Mouse (Mus musculus) small intestine, adult 2 months (tissue): ENCODE data around the gene Cyp2d11. TPM values are rescaled to one million over a fixed set of nuclear protein-coding genes. Genes with fewer than 3 reads are reported as not detected.
A peak's percentile ranks its signal among the peaks of the same experiment; 100 is the strongest.

ENCODE experiments used
- H3K27ac ChIP-seq: fragments of 200-500 bp; 2 replicates; pipeline ENCODE4 v1.5.1; 2012; ENCODE audit warnings: low read depth, low read length, control low read depth, inconsistent platforms; ENCODE audit not compliant: insufficient read depth
- H3K27me3 ChIP-seq: fragments of 200-500 bp; 2 replicates; pipeline ENCODE4 v1.6.1; 2012; ENCODE audit warnings: mild to moderate bottlenecking, moderate library complexity, low read length, inconsistent platforms; ENCODE audit not compliant: control insufficient read depth, insufficient read depth
- H3K36me3 ChIP-seq: fragments of 200-500 bp; 2 replicates; pipeline ENCODE4 v1.6.1; 2012; ENCODE audit warnings: mild to moderate bottlenecking, low read length, control low read depth, inconsistent platforms; ENCODE audit not compliant: control insufficient read depth, insufficient read depth
- H3K4me1 ChIP-seq: fragments of 200-500 bp; 2 replicates; pipeline ENCODE4 v1.6.1; 2012; ENCODE audit warnings: low read length, inconsistent platforms, mixed read lengths; ENCODE audit not compliant: control insufficient read depth, insufficient read depth, insufficient read length
- H3K4me3 ChIP-seq: fragments of 200-500 bp; 2 replicates; pipeline ENCODE4 v1.5.1; 2012; ENCODE audit warnings: low read depth, mild to moderate bottlenecking, control low read depth, inconsistent platforms, low read length, moderate library complexity
- CTCF ChIP-seq: fragments of 200-500 bp; IDR thresholded peaks from 2 replicates; pipeline ENCODE4 v1.5.1; 2012; ENCODE audit warnings: low read depth, mild to moderate bottlenecking, control low read depth, inconsistent platforms, low read length, moderate library complexity, mixed read lengths; ENCODE audit not compliant: insufficient replicate concordance, insufficient read length; ENCODE audit errors: extremely low read depth
- POLR2A ChIP-seq: fragments of 200-500 bp; IDR thresholded peaks from 2 replicates; pipeline ENCODE4 v1.6.1; 2012; ENCODE audit warnings: low read depth, mild to moderate bottlenecking, control low read depth, inconsistent platforms, low read length, moderate library complexity
- WGBS: fragments of 180-500 bp; shearing (Covaris S2); methylation state at CpG from one replicate; pipeline ENCODE4 v1.1.7; 2018; 5-methylcytosine and 5-hydroxymethylcytosine counted together
- polyA plus RNA-seq: library from polyadenylated mRNA; depleted of rRNA; stranded (reverse); fragments of >200 nt; gene quantifications from 2 replicates; pipeline ENCODE4 v1.2.3, GENCODE M21; 2012

The Cyp2d11 gene
- polyA plus RNA-seq, 1 experiment, result not detected

DNA sequence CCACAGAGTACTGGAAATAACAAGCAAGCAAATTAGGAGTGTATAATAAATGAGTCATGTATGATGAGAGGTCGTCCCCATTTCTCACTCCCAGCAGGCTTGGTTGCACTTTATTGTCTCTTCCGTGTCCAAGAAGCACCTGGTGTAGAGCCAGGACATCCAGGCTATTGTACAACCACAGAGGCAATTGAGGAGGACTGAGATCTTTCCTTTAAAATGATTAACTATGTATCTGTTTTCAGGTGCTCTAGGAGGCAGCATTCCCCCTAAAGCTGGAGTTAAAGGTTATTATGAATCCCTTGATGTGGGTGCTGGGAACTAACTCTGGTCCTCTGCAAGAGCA, 44.9 kb downstream of the Cyp2d11 start:
- Histone ChIP-seq H3K27ac (peak overlapping the region; percentile 78; the same call in 1 of the 2 replicates), H3K4me1 (peaks cover 30% of the 10 kb centered on the region), H3K4me3 (no peak overlapping the region), H3K27me3 (no peaks in the 10 kb centered on the region), H3K36me3 (peaks cover 32% of the 10 kb centered on the region)
- 34% methylated on average over 2 of the region's 2 CpGs for WGBS
- TF ChIP-seq POLR2A, result no peak
- TF ChIP-seq CTCF, result no peak

- Histone ChIP-seq H3K4me1 (peaks cover 30% of the 10 kb centered on the region), H3K27ac (peak overlapping the region; percentile 78), H3K4me3 (peak overlapping the region; percentile 1; the same call in 1 of the 2 replicates), H3K27me3 (no peaks in the 10 kb centered on the region), H3K36me3 (peaks cover 32% of the 10 kb centered on the region)
- 70% methylated on average over 8 of the region's 8 CpGs for WGBS
- no peak for TF ChIP-seq CTCF
- TF ChIP-seq POLR2A, result no peak
These were observed 45.4 kb downstream of the Cyp2d11 start for GRCm38 (mm10) chr15:82348258-82348998.

DNA sequence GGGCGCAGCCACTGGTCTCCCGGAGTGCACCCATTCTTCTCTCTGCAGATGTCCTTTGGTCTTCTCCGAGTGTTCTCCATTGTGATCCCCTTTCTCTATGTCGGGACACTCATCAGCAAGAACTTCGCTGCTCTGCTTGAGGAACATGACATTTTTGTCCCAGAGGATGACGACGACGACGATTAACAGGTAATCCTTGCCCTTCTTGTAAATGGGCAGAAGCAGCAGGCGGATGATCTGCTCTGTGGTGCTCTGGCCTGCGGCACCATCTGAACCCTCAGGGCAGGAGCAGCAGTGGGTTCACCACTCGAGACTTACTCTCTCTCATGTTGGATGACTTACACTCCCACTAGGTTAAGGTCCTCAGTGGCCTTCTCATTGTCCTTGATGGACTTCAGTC, 46.0 kb downstream of the Cyp2d11 start:
- Histone ChIP-seq H3K4me3 (no peak overlapping the region), H3K27me3 (no peaks in the 10 kb centered on the region), H3K36me3 (peaks cover 32% of the 10 kb centered on the region), H3K4me1 (peaks cover 30% of the 10 kb centered on the region), H3K27ac (peak overlapping the region; percentile 78; the same call in 1 of the 2 replicates)
- TF ChIP-seq POLR2A (no peak), CTCF (no peak)
- 91% methylated on average over 12 of the region's 12 CpGs for WGBS

GRCm38 (mm10) chr15:82347303-82347676, 46.5 kb downstream of the Cyp2d11 start:
- TF ChIP-seq POLR2A, result no peak
- no peak for TF ChIP-seq CTCF
- H3K4me3 ChIP-seq, result peak overlapping the region; percentile 51
- peaks cover 32% of the 10 kb centered on the region for H3K36me3 ChIP-seq
- H3K27me3 ChIP-seq, result no peaks in the 10 kb centered on the region
- peak overlapping the region; percentile 87 for H3K27ac ChIP-seq
- H3K4me1 ChIP-seq, result peaks cover 30% of the 10 kb centered on the region
- 45% methylated on average over 4 of the region's 4 CpGs for WGBS

- Histone ChIP-seq H3K36me3 (peaks cover 32% of the 10 kb centered on the region), H3K4me1 (peaks cover 30% of the 10 kb centered on the region), H3K27me3 (no peaks in the 10 kb centered on the region), H3K4me3 (peak overlapping the region; percentile 70), H3K27ac (peak overlapping the region; percentile 87)
- WGBS, result 9% methylated on average over 14 of the region's 14 CpGs
- no peak for TF ChIP-seq POLR2A
- TF ChIP-seq CTCF, result peak; percentile 15; the same call in 1 of the 2 replicates
These were observed 47.1 kb downstream of the Cyp2d11 start for GRCm38 (mm10) chr15:82346580-82347302.

- Histone ChIP-seq H3K4me1 (peaks cover 32% of the 10 kb centered on the region), H3K27ac (peak overlapping the region; percentile 87), H3K27me3 (0 out of 2 replicates have a peak, but pooled peaks cover 1% of the 10 kb centered on the region), H3K4me3 (peak overlapping the region; percentile 70), H3K36me3 (peaks cover 29% of the 10 kb centered on the region)
- WGBS, result under 1% methylated on average over 51 of the region's 51 CpGs
- TF ChIP-seq CTCF (no peak), POLR2A (peak; percentile 65)
These were observed 47.9 kb downstream of the Cyp2d11 start for GRCm38 (mm10) chr15:82345820-82346470.
